Mouse (Mus musculus) lung, embryonic 16.5 days (tissue): ENCODE measurements at regions not wholly inside any gene's neighbourhood (a gene's known extent, or its start where the extent isn't known, plus 50 kb on each side); places are given as distances from the start of the nearest gene placed in this dataset.
A peak's percentile ranks its signal among the peaks of the same experiment; 100 is the strongest.

Source experiments
- ATAC-seq: fragments of 200-750 bp; cut with Nextera tagmentation; 2 replicates; pipeline ENCODE4 v1.8.0; 2017; ENCODE audit warnings: low read depth, mild to moderate bottlenecking, moderate library complexity
- H3K27ac ChIP-seq: fragments of 300-500 bp; sonication (generic); 2 replicates; pipeline ENCODE4 v1.5.1; 2014; ENCODE audit warnings: mild to moderate bottlenecking, control low read depth, low read length
- H3K27me3 ChIP-seq: fragments of 300-500 bp; sonication (generic); 2 replicates; pipeline ENCODE4 v1.6.1; 2014; ENCODE audit warnings: low read depth, low read length, mixed read lengths; ENCODE audit not compliant: control insufficient read depth, insufficient read depth
- H3K36me3 ChIP-seq: fragments of 300-500 bp; sonication (generic); 2 replicates; pipeline ENCODE4 v1.6.1; 2014; ENCODE audit warnings: low read length; ENCODE audit not compliant: control insufficient read depth, insufficient read depth
- H3K4me1 ChIP-seq: fragments of 300-500 bp; sonication (generic); replicated peaks from 2 replicates; pipeline ENCODE4 v1.6.1; 2014; ENCODE audit warnings: low read length, mixed read lengths; ENCODE audit not compliant: control insufficient read depth, insufficient read depth
- H3K4me2 ChIP-seq: fragments of 300-500 bp; sonication (generic); 2 replicates; pipeline ENCODE4 v1.6.1; 2014; ENCODE audit warnings: low read depth, low read length, control low read depth
- H3K4me3 ChIP-seq: fragments of 300-500 bp; sonication (generic); 2 replicates; pipeline ENCODE4 v1.5.1; 2014; ENCODE audit warnings: mild to moderate bottlenecking, low read length, control low read depth
- H3K9ac ChIP-seq: fragments of 300-500 bp; sonication (generic); 2 replicates; pipeline ENCODE4 v1.6.1; 2014; ENCODE audit warnings: low read length, control low read depth
- H3K9me3 ChIP-seq: fragments of 300-500 bp; sonication (generic); 2 replicates; pipeline ENCODE4 v1.6.1; 2016; ENCODE audit warnings: low read length; ENCODE audit not compliant: control insufficient read depth
- WGBS: fragments of 180-500 bp; shearing (Covaris S2); extraction: QIAGEN DNeasy Blood & Tissue Kit; methylation state at CpG from one replicate; pipeline ENCODE4 v1.1.7; 2014; 5-methylcytosine and 5-hydroxymethylcytosine counted together

GRCm38 (mm10) chr13:28810326-28811080 is 143.0 kb downstream of the Sox4 start:
- WGBS: 36% methylated on average over 6 of the region's 6 CpGs
- Histone ChIP-seq H3K9me3 (no peaks in the 10 kb centered on the region), H3K27me3 (no peaks in the 10 kb centered on the region), H3K27ac (no peak overlapping the region), H3K9ac (no peak overlapping the region), H3K4me2 (no peak overlapping the region), H3K4me1 (peaks cover 17% of the 10 kb centered on the region), H3K36me3 (no peaks in the 10 kb centered on the region), H3K4me3 (no peak overlapping the region)
- no peak for ATAC-seq

DNA sequence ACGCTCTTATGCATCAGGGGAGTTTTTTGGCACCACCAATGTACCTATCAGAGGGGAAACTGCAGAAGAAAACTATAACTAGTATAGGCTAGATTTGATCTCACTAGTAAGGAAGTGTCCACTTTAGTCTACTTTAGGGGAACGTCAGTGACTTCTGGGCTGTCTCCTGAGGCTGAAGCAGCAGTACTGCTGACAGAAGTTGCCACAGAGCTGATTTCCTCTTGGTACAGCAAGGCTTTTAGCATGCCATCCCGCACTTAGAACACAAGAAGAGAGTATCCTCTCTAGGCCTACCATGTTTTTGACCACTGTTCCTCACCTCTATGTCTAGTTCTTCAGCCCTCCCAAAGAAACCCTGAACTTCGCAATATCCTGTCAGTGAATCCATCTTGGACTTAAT is 148.2 kb downstream of the Sox4 start:
- WGBS: 54% methylated on average over 4 of the region's 4 CpGs
- no peaks in the 10 kb centered on the region for H3K9me3 ChIP-seq
- H3K4me1 ChIP-seq: peaks cover 2% of the 10 kb centered on the region; the same call in 1 of the 2 replicates
- no peak overlapping the region for H3K27ac ChIP-seq
- no peak for ATAC-seq
- no peak overlapping the region for H3K4me3 ChIP-seq
- H3K9ac ChIP-seq: no peak overlapping the region
- H3K4me2 ChIP-seq: no peak overlapping the region
- no peaks in the 10 kb centered on the region for H3K36me3 ChIP-seq
- H3K27me3 ChIP-seq: no peaks in the 10 kb centered on the region

DNA sequence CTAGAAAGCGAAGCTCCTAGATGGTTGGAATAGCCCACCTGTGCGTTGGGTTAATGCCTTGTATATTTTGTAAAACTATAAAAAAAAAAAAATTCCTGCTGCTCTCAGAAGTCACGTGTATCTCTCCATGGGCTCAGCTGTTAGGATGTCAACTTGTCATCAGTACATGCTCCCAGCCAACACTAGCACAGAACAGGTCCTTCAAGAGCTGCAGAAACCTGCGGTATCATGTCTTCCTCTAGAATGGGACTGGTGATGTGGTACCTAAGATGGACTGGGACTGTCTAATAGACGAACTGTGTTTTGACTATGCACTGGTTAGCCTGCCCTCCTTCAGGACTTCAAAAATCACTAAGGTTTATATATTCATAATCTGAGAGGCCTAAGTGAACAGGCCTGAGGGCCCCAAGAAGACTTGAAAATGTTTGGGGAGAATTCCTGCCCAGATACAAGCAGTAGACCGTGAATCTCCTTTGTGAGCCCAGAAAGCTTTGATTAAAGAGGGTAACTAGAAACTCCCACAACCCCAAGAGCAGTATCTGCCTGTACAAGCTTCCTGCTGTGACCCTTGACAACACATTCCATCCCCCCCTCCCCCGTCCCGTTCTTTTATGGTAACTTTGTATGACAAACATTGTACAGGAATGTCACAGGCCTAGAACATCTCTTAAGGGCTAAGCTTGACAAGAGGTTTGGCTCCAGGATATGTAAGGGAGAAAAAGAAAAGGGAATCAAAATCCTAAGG is 152.1 kb downstream of the Sox4 start:
- no peak for ATAC-seq
- Histone ChIP-seq H3K36me3 (no peaks in the 10 kb centered on the region), H3K9ac (no peak overlapping the region), H3K4me1 (peaks cover 6% of the 10 kb centered on the region; the same call in 1 of the 2 replicates), H3K27ac (no peak overlapping the region), H3K4me2 (no peak overlapping the region), H3K9me3 (no peaks in the 10 kb centered on the region), H3K4me3 (no peak overlapping the region), H3K27me3 (no peaks in the 10 kb centered on the region)
- 59% methylated on average over 8 of the region's 8 CpGs for WGBS

DNA sequence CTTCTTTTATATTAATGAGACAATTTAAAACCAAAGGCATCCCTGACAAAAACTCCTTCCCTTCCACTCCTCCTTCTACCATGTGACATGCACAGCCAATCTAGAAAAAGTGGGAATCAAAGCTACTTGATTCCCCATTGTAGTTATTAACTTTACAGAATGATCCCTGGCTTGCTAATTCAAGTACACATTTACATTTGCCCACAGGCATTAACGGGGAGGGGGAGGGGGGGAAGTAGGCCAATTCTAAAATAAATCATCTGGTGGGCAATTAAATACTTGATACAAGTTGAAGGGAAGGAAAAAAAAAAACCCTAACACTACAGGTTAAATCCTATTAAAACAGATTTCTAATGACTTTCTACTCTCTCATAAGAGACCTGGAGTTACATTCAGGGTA is 152.8 kb downstream of the Sox4 start:
- Histone ChIP-seq H3K27ac (no peak overlapping the region), H3K36me3 (no peaks in the 10 kb centered on the region), H3K9ac (no peak overlapping the region), H3K9me3 (no peaks in the 10 kb centered on the region), H3K4me3 (no peak overlapping the region), H3K27me3 (no peaks in the 10 kb centered on the region), H3K4me1 (peaks cover 6% of the 10 kb centered on the region; the same call in 1 of the 2 replicates), H3K4me2 (no peak overlapping the region)
- no peak for ATAC-seq
- 65% methylated on average over 1 of the region's 1 CpGs for WGBS

GRCm38 (mm10) chr13:28799474-28799873 is 154.0 kb downstream of the Sox4 start:
- Histone ChIP-seq H3K4me3 (no peak overlapping the region), H3K27ac (no peak overlapping the region), H3K4me1 (peaks cover 4% of the 10 kb centered on the region; the same call in 1 of the 2 replicates), H3K27me3 (no peaks in the 10 kb centered on the region), H3K9me3 (no peaks in the 10 kb centered on the region), H3K9ac (no peak overlapping the region), H3K36me3 (no peaks in the 10 kb centered on the region), H3K4me2 (no peak overlapping the region)
- 54% methylated on average over 1 of the region's 1 CpGs for WGBS
- no peak for ATAC-seq

- Histone ChIP-seq H3K27me3 (no peaks in the 10 kb centered on the region), H3K9me3 (no peaks in the 10 kb centered on the region), H3K4me2 (no peak overlapping the region), H3K36me3 (no peaks in the 10 kb centered on the region), H3K9ac (no peak overlapping the region), H3K4me1 (peaks cover 6% of the 10 kb centered on the region), H3K4me3 (no peak overlapping the region), H3K27ac (no peak overlapping the region; the same call in 1 of the 2 replicates)
- 37% methylated on average over 8 of the region's 8 CpGs for WGBS
- peak; percentile 81 for ATAC-seq
Measured at GRCm38 (mm10) chr13:28797617-28798475, 155.7 kb downstream of the Sox4 start.

DNA sequence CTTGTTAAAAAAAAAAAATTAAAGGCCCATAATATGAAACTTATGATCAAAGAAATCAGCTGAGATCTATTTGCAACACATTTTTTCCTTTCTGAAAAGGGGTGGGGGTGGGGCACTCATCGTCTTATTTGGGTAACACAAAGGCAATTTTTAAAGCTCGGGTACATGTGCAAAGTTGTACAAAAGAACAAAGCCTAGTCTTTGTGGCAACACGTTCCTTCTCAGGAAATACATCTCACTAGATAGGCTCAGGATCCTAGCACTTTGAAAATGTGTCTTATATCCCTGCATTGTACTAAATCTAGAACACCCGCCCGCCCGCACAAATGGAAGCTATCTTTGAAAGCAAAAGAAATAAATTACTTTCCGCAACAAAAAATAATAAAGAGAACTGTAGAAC is 158.2 kb downstream of the Sox4 start:
- Histone ChIP-seq H3K27me3 (no peaks in the 10 kb centered on the region), H3K4me2 (no peak overlapping the region), H3K4me3 (no peak overlapping the region), H3K9ac (no peak overlapping the region), H3K9me3 (no peaks in the 10 kb centered on the region), H3K4me1 (peaks cover 12% of the 10 kb centered on the region), H3K27ac (no peak overlapping the region), H3K36me3 (no peaks in the 10 kb centered on the region)
- no peak for ATAC-seq
- WGBS: 64% methylated on average over 7 of the region's 7 CpGs

DNA sequence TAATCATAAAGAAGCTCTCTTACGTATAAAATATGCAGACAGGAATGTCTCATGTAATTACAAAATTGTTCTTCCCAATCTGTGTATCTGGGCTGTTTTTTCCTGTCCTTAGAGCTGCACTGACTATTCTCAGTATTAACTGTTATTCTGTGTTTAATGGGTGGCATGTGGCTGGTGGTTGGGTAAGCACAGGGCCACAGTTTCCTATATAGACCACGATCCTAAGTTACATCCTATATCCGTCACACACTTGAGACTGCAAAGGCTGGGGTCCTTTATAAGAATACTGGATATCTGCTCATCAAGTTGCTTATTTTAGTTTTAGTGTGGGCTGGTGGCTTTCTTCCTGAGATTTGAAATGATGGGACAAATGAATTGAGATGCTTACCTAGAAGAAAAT is 159.0 kb downstream of the Sox4 start:
- no peak for ATAC-seq
- Histone ChIP-seq H3K9me3 (no peaks in the 10 kb centered on the region), H3K4me2 (no peak overlapping the region)

More for the DNA sequence above, 159.0 kb downstream of the Sox4 start:
- H3K4me3 ChIP-seq: no peak overlapping the region
- 71% methylated on average over 3 of the region's 3 CpGs for WGBS
- H3K4me1 ChIP-seq: peaks cover 12% of the 10 kb centered on the region
- no peaks in the 10 kb centered on the region for H3K27me3 ChIP-seq
- H3K9ac ChIP-seq: no peak overlapping the region
- no peaks in the 10 kb centered on the region for H3K36me3 ChIP-seq
- no peak overlapping the region for H3K27ac ChIP-seq
